Mouse (Mus musculus): ENCODE data around the gene Pde6d. TPM values are rescaled to one million over a fixed set of nuclear protein-coding genes. Genes with fewer than 3 reads are reported as not detected.
"Not testable (repeated sequence)": the region's sequence is repeated elsewhere in the genome, so short reads cannot be mapped to it uniquely, and the experiment has no call there.

Gene Pde6d
- total RNA-seq, 2 experiments from 2014 or later, result 60.5 to 63.2 TPM

DNA sequence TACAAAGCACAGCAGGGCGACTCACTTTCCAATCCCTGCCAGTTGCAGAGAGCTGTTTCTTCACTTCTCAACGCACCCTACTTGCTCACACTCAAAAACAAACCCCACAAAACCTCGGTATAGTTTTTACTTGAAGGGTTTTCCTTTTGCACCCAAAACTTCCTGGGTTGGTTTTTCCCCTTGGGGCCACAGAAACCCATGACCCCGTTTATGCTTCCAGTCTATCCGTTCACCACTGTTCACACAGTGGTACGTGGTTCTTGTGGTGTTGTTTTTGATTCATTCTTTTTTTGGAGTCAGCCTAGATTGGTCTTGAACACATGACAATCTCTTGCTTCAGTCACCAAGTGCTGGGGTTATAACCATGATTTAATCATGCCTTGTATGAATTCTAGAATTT lies 2.0 kb downstream of the Pde6d start:
- intact Hi-C loops (cut with DNase I), result no loop called here
- DNase-seq (ENCODE audit: low spot score in 2 of 2), result no peak

DNA sequence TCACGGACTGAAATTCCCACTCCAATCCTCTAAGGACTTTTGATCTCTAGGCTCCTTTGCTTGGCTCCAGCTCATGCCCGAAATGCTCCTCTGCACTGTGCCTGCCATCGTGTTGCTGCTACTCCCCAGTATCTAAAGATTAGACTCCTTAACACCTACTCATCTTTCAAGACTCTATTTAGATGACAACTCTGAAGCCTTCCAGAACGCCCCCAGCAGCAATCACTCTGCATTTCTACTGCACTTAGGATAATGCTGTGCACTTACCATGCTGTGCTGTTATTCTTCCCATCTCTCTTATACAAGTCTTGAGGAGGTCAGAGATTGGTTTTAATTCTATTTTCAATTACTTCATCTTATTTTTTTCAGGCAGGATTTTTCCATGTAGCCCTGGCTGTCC lies 10.5 kb downstream of the Pde6d start:
- DNase-seq (ENCODE audit: low spot score in 2 of 2), result no peak
- intact Hi-C loops (cut with DNase I), result no loop called here

DNA sequence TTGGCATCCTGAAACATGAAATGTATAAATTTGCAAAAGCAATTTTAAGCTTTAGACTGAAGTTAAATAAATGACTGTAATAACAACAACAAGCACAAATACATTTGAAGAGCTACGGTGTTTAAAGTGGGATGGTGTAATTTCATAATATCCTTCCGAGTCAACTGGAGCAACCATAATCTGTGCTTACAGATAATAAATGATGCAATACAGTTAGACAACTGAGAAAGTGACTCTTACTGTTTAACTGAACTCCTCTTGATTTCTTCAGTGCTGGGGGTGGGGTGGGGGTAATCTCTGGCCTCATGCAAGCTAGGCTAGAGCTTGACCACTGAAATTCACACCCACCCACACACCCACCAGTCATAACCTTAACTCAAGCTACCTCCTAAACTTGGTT lies 11.0 kb downstream of the Pde6d start:
- intact Hi-C loops (cut with DNase I), result no loop called here
- no peak for DNase-seq (ENCODE audit: low spot score in 2 of 2)

DNA sequence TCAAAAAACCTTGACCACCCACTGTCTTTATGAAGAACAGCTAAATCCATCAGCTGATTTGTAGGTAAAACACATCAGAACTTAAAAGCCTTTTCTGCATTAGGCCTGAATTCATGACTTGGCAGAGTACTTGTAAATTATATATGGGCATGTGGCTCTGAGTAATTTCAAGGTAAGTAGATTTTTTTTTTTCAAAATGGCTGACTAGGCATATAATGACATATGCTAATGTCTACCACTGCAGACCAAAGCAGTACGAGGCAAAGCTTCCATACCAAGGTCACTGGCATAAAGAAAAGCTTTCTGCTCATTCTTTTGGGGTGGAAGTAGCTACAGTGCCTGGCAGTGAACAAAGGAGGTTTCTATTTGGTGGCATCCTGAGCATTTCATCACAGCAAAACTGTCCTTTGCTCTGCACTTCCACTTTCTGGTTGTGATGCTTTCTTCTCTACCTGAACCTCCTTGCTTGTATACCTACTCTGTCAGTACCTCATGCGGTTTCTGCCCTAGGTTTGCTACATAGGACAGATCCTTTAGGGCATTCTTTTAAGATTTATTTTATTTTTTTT lies 13.1 kb downstream of the Pde6d start:
- intact Hi-C loops (cut with DNase I), result no loop called here
- DNase-seq (ENCODE audit: low spot score in 2 of 2), result no peak

DNA sequence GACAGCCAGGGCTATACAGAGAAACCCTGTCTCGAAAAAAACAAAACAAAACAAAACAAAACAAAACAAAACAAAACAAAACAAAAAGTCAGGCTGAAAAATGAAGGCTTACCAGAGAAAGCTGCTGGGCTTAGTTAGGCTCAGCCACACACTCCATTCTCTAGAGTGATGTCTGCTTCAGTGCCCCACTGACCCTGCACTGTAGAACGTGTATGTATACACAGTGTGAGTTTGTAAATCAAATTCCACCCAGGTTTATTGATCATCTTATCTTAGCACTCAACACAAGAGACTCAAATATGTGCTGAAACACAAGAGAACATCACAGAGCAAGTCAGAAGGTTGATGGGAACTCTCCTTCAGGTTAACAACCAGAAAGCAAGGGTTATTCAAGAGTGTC lies 14.0 kb downstream of the Pde6d start:
- intact Hi-C loops (cut with DNase I), result no loop called here
- no peak for DNase-seq (ENCODE audit: low spot score in 2 of 2)

DNA sequence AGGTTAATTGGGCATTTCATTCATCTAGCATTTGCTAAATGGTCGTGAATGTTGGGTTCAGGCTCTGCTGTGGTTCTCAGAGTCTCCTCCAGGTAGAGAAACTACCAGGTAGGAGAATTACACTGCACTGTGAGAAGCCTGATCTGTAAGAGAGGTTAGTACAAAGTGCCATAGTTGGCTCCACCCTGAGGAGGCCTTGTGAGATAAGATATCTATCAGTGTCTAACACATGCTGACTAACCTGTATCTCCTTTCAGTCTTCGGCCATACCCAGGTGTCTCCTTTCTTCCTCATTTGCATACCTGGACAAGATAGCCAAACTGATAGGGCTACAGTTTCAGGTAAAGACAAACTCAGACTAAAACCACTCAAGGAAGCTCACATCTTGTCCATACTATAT lies 19.8 kb downstream of the Pde6d start:
- DNase-seq (ENCODE audit: low spot score in 2 of 2), result no peak
- intact Hi-C loops (cut with DNase I), result no loop called here

DNA sequence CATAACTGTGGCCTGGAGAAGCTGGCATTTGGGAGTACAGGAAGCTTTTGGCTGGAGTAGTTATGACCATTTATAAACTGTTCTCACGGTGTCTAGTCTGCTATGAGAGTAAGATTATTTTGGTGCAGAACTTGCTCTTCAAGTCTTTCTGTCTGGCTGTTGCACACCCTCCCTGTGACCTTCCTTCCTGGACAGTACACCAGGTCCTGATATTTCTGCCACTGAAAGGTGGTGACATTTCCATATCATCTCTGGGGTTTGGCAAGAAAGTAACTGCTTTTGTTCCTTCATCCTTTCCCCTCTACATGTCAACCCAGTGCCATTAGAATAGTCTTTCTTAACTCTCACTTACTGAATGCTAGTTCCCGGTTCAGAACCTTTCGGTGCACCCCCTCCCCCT lies 23.2 kb downstream of the Pde6d start:
- intact Hi-C loops (cut with DNase I), result no loop called here
- DNase-seq (ENCODE audit: low spot score in 2 of 2), result no peak

DNA sequence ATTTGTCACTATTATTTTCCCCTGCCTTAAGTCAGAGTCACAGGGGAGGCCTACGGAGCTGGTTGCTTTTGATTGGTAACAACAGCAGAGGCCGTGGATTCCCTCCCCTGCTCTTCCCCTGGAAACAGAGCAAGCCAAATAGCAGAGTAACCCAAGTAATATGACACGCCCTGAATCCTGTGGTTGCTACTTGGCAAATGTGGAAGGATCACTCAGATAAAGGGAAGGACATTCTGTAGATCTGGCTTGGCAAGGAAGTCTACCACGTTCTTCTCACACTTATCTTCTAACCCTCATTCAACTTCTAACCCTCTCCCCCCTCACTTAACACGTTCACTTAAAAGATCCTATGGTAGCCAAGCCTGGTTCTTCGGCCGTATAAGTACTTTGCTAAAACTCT lies 24.6 kb downstream of the Pde6d start:
- intact Hi-C loops (cut with DNase I), result no loop called here
- no peak for DNase-seq (ENCODE audit: low spot score in 2 of 2)

DNA sequence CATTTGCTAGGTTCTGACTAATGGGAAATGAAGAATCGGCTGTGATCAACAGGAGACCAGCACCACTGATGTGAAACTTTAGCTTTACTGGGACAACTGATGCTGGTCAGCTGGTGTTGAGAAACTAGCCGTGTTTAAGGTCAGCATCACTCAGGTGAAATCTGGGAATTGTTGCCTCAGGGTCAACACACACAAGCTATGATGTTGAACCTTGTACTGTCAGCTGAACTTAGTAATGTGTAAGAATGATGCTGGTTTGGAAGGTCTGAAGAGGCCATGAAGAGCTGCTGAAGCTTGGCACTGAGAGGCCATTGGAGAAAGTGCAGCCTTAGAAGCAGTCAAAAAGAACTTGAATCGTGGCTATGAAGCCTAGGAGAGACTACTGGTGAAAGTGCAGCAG lies 26.8 kb downstream of the Pde6d start:
- intact Hi-C loops (cut with DNase I), result no loop called here

DNA sequence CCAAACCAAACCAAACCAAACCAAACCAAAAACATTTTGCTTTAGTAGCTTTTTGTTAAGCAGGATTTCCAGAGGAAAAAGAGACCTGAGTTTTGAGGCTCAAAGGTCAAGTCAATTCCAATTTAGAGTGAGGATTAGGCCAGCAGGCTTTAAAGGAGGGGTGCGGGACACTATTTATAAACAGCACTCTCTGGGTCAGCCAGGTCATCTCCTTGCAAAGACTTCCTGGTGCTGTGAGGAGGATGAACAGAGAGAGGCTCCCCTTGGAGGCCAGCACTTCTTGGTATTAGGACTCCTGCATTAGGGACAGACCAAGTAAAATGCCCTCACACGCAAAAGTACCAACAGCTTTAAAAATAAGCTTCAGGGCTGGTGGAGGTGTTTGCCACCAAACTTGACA lies 30.6 kb downstream of the Pde6d start:
- intact Hi-C loops (cut with DNase I), result no loop called here
- DNase-seq (ENCODE audit: low spot score in 2 of 2), result no peak

More for the DNA sequence above, 26.8 kb downstream of the Pde6d start:
- DNase-seq (ENCODE audit: low spot score in 2 of 2), result no peak

DNA sequence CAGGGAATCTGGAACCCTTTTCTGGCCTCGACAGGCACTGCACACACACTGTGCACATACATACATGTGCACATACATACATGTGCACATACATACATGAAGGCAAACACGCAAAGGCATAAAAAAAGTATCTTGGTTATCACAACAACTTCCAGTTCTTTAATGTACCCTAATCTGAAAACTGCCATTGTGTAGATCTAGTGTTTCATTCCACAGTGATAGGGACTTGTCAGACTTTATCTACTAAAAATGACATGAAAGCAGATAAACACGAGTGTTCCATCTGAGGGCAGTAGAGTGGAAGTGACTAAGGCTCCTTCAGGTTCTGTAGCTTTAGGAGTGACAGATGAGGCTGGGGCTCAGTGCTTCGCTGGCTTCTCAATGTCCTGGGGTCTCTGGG lies 31.1 kb downstream of the Pde6d start:
- no peak for DNase-seq (ENCODE audit: low spot score in 2 of 2)
- intact Hi-C loops (cut with DNase I), result no loop called here

DNA sequence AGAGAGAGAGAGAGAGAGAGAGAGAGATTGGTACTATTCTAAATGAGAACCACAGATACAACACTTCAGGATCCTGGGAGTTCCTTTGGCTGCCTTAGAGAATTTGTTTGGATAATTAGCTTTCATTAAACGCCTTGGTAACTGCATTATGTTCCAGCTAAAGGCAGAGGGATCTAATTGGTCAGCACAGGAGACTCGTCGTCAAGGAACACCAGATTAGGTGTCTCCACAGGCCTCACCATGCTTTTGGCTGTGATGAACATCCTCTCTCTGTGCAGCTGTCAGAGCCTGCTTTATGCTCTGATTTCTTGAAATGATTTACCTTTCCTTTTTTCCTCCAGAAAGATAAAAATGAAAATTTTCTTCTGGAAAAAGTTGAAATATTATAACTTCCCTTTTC lies 35.6 kb downstream of the Pde6d start:
- intact Hi-C loops (cut with DNase I), result no loop called here
- no peak for DNase-seq (ENCODE audit: low spot score in 2 of 2)

DNA sequence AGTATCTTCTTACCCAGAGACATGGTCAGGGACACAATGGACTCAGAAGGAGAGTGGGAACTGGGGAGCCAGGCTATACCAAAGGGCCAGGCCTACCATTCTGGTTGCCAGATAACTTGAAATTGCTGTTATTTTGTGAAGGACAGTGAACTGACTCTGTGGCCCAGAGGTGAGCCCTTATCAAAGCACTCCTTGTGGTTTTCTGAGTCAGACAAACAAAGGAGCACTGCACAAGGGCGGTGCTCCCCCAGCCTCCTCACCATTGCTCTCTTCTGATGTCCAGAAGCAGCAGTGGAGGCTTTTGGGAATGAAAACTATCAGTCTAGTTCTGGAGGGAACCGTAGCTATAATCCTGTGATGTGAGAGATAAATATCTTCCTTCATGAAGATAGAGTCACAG lies 39.8 kb downstream of the Pde6d start:
- no peak for DNase-seq (ENCODE audit: low spot score in 2 of 2)
- intact Hi-C loops (cut with DNase I), result no loop called here

DNA sequence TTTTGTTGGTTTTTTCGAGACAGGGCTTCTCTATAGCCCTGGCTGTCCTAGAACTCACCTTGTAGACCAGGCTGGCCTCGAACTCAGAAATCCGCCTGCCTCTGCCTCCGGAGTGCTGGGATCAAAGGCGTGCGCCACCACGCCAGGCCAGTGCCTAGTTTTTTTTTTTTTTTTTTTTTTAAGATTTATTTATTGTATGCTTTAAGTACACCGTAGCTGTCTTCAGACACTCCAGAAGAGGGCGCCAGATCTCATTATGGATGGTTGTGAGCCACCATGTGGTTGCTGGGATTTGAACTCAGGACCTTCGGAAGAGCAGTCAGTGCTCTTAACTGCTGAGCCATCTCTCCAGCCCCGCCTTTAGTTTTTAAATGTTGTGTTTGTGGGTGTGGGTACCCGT lies 42.8 kb downstream of the Pde6d start:
- intact Hi-C loops (cut with DNase I); DNase-seq (ENCODE audit: low spot score in 2 of 2): not testable (repeated sequence)

DNA sequence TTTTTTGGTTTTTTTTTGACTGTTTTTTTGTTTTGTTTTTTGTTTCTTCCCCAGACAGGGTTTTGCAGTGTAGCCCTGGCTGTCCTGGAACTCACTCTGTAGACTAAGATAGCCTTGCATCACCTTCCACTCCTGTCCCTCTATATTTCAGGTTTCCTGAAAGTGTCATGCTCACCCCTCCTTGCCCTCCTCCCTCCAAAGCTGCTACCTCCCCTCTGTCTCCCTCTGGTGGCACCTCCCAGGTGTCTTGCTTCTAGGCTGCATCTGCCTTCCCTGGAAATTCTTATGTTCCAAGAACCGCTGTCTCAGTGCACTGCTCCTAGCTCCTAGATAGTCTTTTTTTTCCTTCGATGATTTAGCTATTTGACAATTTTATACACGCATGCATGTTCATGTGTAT lies 44.0 kb downstream of the Pde6d start:
- DNase-seq (ENCODE audit: low spot score in 2 of 2), result no peak
- intact Hi-C loops (cut with DNase I), result no loop called here

DNA sequence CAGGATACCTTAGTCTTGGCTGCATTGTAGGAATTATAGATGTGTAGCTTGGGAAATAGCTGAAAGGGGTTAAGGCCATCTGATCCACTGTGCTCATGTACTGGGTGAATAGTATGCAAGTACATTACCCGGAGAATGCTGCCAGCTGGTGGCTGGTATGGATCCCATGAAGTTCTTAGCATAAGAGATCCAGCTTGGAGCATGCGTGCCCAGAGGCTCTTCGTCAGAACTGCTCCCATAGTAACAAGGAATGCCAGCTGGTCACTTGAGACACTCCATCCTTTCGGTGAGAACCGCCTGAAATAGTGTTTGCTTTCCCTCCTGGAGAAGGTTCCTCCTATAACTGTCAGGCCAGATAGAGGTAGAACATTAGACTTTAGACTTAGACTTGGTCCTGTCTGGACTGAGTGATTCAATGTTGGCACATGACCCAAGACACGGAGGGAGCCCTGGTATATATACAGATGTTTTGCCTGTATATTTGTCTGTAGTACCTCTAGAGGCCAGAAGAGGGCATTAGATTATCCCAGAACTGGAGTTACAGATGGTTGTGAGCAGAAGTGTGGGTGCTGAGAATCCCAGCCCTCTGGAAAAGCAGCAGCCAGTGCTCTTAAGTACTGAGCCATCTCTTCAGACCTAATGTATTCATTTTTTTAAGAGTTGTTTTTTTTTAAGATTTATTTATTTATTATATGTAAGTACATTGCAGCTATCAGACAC lies 48.9 kb downstream of the Pde6d start:
- peak; percentile 72 to 91 for DNase-seq (ENCODE audit: low spot score in 2 of 2)
- intact Hi-C loops (cut with DNase I), result no loop called here

DNA sequence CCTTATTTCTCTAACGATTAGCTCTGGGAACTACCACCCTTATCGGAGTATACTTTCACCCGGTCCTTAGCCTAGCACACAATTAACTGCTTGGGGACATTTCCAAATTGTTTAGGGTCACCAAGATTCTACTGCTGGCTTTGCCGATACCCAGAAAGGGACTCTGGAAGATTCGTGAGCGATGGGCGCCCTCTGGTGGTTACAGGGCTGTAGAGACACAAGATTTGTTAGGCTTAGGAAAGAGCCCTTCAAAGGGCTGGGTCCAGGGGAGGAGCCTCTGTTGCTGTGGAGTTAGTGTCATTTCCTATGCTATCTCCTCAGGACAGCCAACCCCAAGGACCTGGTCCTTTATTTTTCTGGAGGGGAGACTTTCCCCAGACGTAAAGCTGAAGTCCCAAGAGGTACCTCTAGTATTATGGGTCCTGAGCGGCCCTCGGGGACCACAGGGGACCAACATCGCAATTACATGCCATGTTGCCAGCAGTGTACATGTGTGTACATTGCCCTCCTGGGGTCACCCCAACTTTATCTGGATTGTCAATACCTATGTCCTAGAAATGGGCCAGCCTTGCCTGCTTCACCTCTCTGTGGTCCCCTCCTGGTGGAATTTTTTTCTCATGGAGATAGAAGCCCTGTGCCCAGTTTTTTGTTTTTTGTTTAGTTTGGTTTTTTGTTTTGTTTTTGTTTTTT lies 49.9 kb downstream of the Pde6d start:
- intact Hi-C loops (cut with DNase I), result loop anchor here (1.0 kb wide), 2 partner anchors 31 to 92 kb away; no protein-coding TSS in a partner anchor
- DNase-seq (ENCODE audit: low spot score in 2 of 2), result peak; percentile 94 to 96

DNA sequence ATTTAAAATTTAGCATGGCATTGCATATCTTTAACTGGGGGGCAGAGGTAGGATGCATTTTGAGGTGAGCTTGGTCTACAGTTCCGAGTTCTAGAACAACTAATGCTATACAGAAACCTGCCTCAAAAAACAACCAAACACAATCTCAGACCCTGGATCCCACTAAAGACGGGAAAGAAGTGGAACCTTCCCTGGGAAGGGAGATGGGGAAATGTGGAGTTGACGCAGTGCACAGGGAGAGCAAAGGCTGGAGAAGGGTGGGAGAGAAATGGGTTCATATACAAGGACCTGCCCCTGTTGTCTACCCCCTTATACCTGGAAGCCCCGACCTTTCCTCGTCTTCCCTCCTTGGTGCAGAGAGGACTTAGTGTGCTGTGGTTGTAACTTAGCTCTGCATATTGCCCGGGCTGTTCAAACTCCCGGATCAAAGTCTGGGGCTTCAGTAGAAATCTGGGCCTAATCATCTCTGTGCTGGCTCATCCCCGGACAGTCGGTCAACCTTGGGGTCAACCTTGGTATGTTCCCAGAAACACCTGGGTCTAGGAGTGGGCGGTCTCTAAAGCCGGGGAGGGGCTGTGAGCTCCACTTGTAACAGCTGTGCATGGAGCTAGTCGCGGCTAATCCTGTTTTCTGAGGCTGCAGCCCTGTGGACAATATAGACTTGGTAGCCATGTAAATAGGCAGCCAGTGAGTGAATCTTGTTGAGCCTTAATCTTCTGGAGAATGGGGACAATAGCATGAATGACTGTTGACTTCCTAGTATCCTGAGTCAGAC lies 50.7 kb downstream of the Pde6d start:
- intact Hi-C loops (cut with DNase I), result loop anchor here (1.0 kb wide), 2 partner anchors 30 to 91 kb away; no protein-coding TSS in a partner anchor
- DNase-seq (ENCODE audit: low spot score in 2 of 2), result no peak

DNA sequence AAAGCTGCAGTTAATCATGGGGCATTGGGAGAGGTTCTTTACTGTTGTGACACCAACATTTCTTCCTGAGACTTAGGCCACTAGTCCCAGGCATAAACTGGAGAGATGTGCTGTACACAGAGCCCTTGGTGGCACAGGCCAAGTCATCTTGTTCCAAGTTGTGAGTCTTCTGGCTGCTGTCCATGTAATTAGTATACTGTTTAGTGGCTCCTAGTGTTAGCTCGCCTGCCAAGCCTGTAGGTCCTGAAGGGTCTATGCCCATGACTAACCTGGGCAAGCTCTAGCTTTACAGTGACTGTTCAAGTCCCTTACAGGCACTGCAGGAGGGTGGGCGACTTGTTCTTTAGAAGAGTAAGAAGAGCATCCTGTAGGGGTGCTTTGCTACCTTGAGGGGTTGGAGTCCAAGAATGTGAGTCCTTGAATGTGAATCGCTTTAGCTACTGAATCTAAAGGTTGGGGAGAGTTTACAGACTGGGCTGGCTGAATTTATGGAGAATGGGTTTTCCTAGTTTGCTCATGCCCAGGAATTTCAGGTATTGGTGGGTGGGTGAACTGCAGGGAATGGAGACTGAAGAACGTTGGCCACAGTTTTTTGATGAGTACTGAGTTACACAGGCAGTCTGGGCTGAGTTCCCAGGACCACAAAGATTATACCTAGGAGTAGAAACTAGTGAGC lies 51.4 kb downstream of the Pde6d start:
- DNase-seq (ENCODE audit: low spot score in 2 of 2), result no peak
- intact Hi-C loops (cut with DNase I), result no loop called here

DNA sequence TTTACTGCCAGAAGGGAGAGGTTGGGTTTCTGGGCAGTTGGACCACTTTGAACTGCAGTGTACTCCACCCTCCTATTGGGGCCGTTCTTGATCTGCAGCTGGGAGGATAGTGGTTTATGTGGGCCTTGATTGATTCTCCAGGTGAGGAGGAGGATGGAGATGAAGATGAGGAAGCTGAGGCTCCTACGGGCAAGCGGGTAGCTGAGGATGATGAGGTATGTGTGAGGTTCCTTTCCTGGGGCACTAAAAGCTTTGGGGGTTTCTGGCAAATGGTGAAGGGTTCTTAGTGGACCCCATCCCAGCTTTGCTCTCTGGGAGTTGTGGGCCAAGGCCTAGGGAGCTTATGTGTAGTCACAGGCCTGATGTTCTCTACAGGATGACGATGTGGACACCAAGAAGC lies 52.8 kb downstream of the Pde6d start:
- intact Hi-C loops (cut with DNase I), result no loop called here
- no peak for DNase-seq (ENCODE audit: low spot score in 2 of 2)

All from left cerebral cortex, postnatal 14 days (tissue).